Mouse (Mus musculus) lung, adult 2 months (tissue): ENCODE data around the gene Aunip.

ENCODE experiments used
- CTCF ChIP-seq: fragments of 200-500 bp; IDR thresholded peaks from 2 replicates; pipeline ENCODE4 v1.5.1; 2011; ENCODE audit warnings: mild to moderate bottlenecking, low read length, control low read depth; ENCODE audit not compliant: insufficient read depth
- POLR2A ChIP-seq: fragments of 200-500 bp; IDR thresholded peaks from 2 replicates; pipeline ENCODE4 v1.6.1; 2011; ENCODE audit warnings: low read depth, mild to moderate bottlenecking, control low read depth, low read length, borderline replicate concordance; ENCODE audit errors: extremely low read depth

DNA sequence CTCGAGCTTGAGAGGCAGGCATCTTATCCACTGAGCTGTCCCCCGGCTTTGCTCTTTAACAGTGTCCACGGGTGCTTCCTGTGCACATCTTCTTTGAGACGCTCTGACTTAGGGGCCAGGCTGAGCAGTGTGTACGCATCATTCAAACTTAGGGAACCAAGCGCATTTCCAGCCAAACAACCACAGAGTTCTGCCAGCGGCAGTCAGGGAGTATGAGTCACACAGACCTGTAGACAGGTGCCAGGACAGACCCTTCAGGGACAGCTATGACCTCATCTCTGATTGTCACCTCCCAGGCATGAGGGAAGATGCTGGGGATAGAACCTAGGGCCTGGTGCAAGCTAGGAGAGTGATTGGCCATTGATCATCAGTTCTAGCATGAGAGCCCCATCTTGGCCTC lies 48.4 kb downstream of the Aunip start:
- no peak for TF ChIP-seq CTCF
- TF ChIP-seq POLR2A: no peak
